Comparison of ENCODE assay signal across 8 mouse cellular contexts in genomic region chr5:135149820-135150178, GRCm38 (mm10). TPM values are rescaled to one million over a fixed set of nuclear protein-coding genes. Genes with fewer than 3 reads are reported as not detected.
DNase-seq lines count a peak whose midpoint lies in the region; ATAC-seq and TF ChIP-seq lines count a peak whose summit lies in the region.

No protein-coding gene starts in this region.

- H3K4me3 ChIP-seq in lung, embryonic 15.5 days, result peak overlapping the region; percentile 73
- peak overlapping the region; percentile 99 for H3K4me3 ChIP-seq in embryonic facial prominence, embryonic 15.5 days (replicated peaks)
- peak overlapping the region; percentile 92 for H3K4me3 ChIP-seq in intestine, postnatal 0 days (ENCODE audit: low read depth, low read length)
- H3K4me3 ChIP-seq in neural tube, embryonic 15.5 days (replicated peaks), result peak overlapping the region; percentile 83

- H3K36me3 ChIP-seq in lung, embryonic 15.5 days, result peaks cover 19% of the 10 kb centered on the region
- peaks cover 18% of the 10 kb centered on the region for H3K36me3 ChIP-seq in embryonic facial prominence, embryonic 15.5 days
- peaks cover 20% of the 10 kb centered on the region for H3K36me3 ChIP-seq in intestine, postnatal 0 days (ENCODE audit: control insufficient read depth, insufficient read depth)
- peaks cover 14% of the 10 kb centered on the region for H3K36me3 ChIP-seq in neural tube, embryonic 15.5 days

- no peaks in the 10 kb centered on the region for H3K9me3 ChIP-seq in lung, embryonic 15.5 days
- H3K9me3 ChIP-seq in embryonic facial prominence, embryonic 15.5 days (replicated peaks), result no peaks in the 10 kb centered on the region
- H3K9me3 ChIP-seq in intestine, postnatal 0 days (ENCODE audit: control insufficient read depth), result no peaks in the 10 kb centered on the region
- no peaks in the 10 kb centered on the region for H3K9me3 ChIP-seq in neural tube, embryonic 15.5 days (replicated peaks)

- H3K27ac ChIP-seq in lung, embryonic 15.5 days, result peak overlapping the region; percentile 97
- peak overlapping the region; percentile 97 for H3K27ac ChIP-seq in embryonic facial prominence, embryonic 15.5 days (replicated peaks)
- H3K27ac ChIP-seq in intestine, postnatal 0 days (ENCODE audit: low read depth, low read length), result peak overlapping the region; percentile 73
- H3K27ac ChIP-seq in neural tube, embryonic 15.5 days (replicated peaks), result peak overlapping the region; percentile 90

- intact Hi-C loops in left cerebral cortex, postnatal 10 days (cut with DNase I), result no loop called here

- WGBS in lung, embryonic 15.5 days, result 1% methylated on average over 23 of the region's 23 CpGs
- WGBS in embryonic facial prominence, embryonic 15.5 days, result under 1% methylated on average over 23 of the region's 23 CpGs
- WGBS in intestine, postnatal 0 days, result under 1% methylated on average over 23 of the region's 23 CpGs
- WGBS in neural tube, embryonic 15.5 days, result 1% methylated on average over 23 of the region's 23 CpGs

- DNase-seq in lung, adult 18-20 months, result no peak
- no peak for DNase-seq in urinary bladder, postnatal 36 days (ENCODE audit: low spot score in 2 of 2)
- no peak for DNase-seq in left cerebral cortex, postnatal 10 days (ENCODE audit: extremely low spot score in 1 of 2, low spot score in 2 of 2)
- DNase-seq in adrenal gland, adult 8-10 months, result no peak

- ATAC-seq in lung, embryonic 15.5 days (ENCODE audit: borderline replicate concordance, extremely low read depth, low FRiP score, low TSS enrichment), result no peak
- no peak; the same call in 1 of the 2 replicates for ATAC-seq in embryonic facial prominence, embryonic 15.5 days (ENCODE audit: insufficient number of reproducible peaks, low FRiP score, low TSS enrichment, low read depth)
- peak; percentile 23; the same call in 1 of the 2 replicates for ATAC-seq in intestine, postnatal 0 days
- ATAC-seq in neural tube, embryonic 15.5 days (ENCODE audit: low FRiP score), result no peak

- no peak for TF ChIP-seq CTCF in intestine, postnatal 0 days (IDR thresholded peaks at IDR 0.05; ENCODE audit: low read depth)

- peak overlapping the region; percentile 78 for H3K4me2 ChIP-seq in lung, embryonic 15.5 days
- H3K4me2 ChIP-seq in embryonic facial prominence, embryonic 15.5 days (replicated peaks), result peak overlapping the region; percentile 59
- H3K4me2 ChIP-seq in intestine, postnatal 0 days (replicated peaks; ENCODE audit: low read depth), result peak overlapping the region; percentile 83
- peak overlapping the region; percentile 89 for H3K4me2 ChIP-seq in neural tube, embryonic 15.5 days

- peaks cover 14% of the 10 kb centered on the region for H3K4me1 ChIP-seq in lung, embryonic 15.5 days
- H3K4me1 ChIP-seq in embryonic facial prominence, embryonic 15.5 days, result peaks cover 14% of the 10 kb centered on the region
- H3K4me1 ChIP-seq in intestine, postnatal 0 days (replicated peaks; ENCODE audit: control insufficient read depth, insufficient read depth, low read length), result no peaks in the 10 kb centered on the region; the same call in none of the 2 replicates
- peaks cover 16% of the 10 kb centered on the region for H3K4me1 ChIP-seq in neural tube, embryonic 15.5 days

- peak overlapping the region; percentile 83 for H3K9ac ChIP-seq in lung, embryonic 15.5 days
- peak overlapping the region; percentile 85 for H3K9ac ChIP-seq in embryonic facial prominence, embryonic 15.5 days
- peak overlapping the region; percentile 67 for H3K9ac ChIP-seq in intestine, postnatal 0 days (ENCODE audit: low read depth, low read length)
- H3K9ac ChIP-seq in neural tube, embryonic 15.5 days (replicated peaks), result peak overlapping the region; percentile 75

- H3K27me3 ChIP-seq in lung, embryonic 15.5 days, result no peaks in the 10 kb centered on the region
- no peaks in the 10 kb centered on the region for H3K27me3 ChIP-seq in embryonic facial prominence, embryonic 15.5 days
- no peaks in the 10 kb centered on the region for H3K27me3 ChIP-seq in intestine, postnatal 0 days (replicated peaks; ENCODE audit: control insufficient read depth, insufficient read depth, low read length)
- H3K27me3 ChIP-seq in neural tube, embryonic 15.5 days (replicated peaks), result no peaks in the 10 kb centered on the region

RNA-seq across cellular contexts. Expression of gene Tbl2, which starts 0.3 kb away (rescaled TPM):
- 21.4 and 21.7 TPM in 2 replicates for polyA plus RNA-seq in lung, embryonic 15.5 days (2015; fragmentation: Nextera tagmentation; extraction: Ambion mirVana)
- polyA plus RNA-seq in embryonic facial prominence, embryonic 15.5 days (2015; fragmentation: Nextera tagmentation; extraction: Ambion mirVana), result 25.9 and 28.3 TPM in 2 replicates
- polyA plus RNA-seq in intestine, postnatal 0 days (2015; fragmentation: Nextera tagmentation; extraction: Ambion mirVana), result 17.7 and 18.0 TPM in 2 replicates
- 15.8 and 17.5 TPM in 2 replicates for polyA plus RNA-seq in neural tube, embryonic 15.5 days (2015; fragmentation: Nextera tagmentation; extraction: Ambion mirVana)
- total RNA-seq in left cerebral cortex, postnatal 10 days (2021), result 10 to 100 TPM; 23.3 to 23.6 TPM
- 10 to 100 TPM; 21.2 to 30.4 (median 25.6) TPM for total RNA-seq in adrenal gland, adult 8-10 months (2022)

RNA-seq across cellular contexts. Expression of gene Bcl7b, which starts 18.3 kb away (rescaled TPM):
- 48.7 and 49.2 TPM in 2 replicates for polyA plus RNA-seq in lung, embryonic 15.5 days (2015; fragmentation: Nextera tagmentation; extraction: Ambion mirVana)
- polyA plus RNA-seq in embryonic facial prominence, embryonic 15.5 days (2015; fragmentation: Nextera tagmentation; extraction: Ambion mirVana), result 48.9 and 51.2 TPM in 2 replicates
- 65.1 and 65.7 TPM in 2 replicates for polyA plus RNA-seq in intestine, postnatal 0 days (2015; fragmentation: Nextera tagmentation; extraction: Ambion mirVana)
- 44.6 and 46.4 TPM in 2 replicates for polyA plus RNA-seq in neural tube, embryonic 15.5 days (2015; fragmentation: Nextera tagmentation; extraction: Ambion mirVana)
- 10 to 100 TPM; 29.4 to 33.0 TPM for total RNA-seq in left cerebral cortex, postnatal 10 days (2021)
- total RNA-seq in adrenal gland, adult 8-10 months (2022), result 10 to 100 TPM; 65.5 to 89.7 (median 78.2) TPM

RNA-seq across cellular contexts. Expression of gene Baz1b, which starts 37.3 kb away (rescaled TPM):
- polyA plus RNA-seq in lung, embryonic 15.5 days (2015; fragmentation: Nextera tagmentation; extraction: Ambion mirVana), result 47.5 and 47.9 TPM in 2 replicates
- 36.2 and 42.4 TPM in 2 replicates for polyA plus RNA-seq in embryonic facial prominence, embryonic 15.5 days (2015; fragmentation: Nextera tagmentation; extraction: Ambion mirVana)
- polyA plus RNA-seq in intestine, postnatal 0 days (2015; fragmentation: Nextera tagmentation; extraction: Ambion mirVana), result 11.0 and 12.0 TPM in 2 replicates
- 23.6 and 27.1 TPM in 2 replicates for polyA plus RNA-seq in neural tube, embryonic 15.5 days (2015; fragmentation: Nextera tagmentation; extraction: Ambion mirVana)
- 10 to 100 TPM; 44.6 to 45.7 TPM for total RNA-seq in left cerebral cortex, postnatal 10 days (2021)
- total RNA-seq in adrenal gland, adult 8-10 months (2022), result 100 to 1,000 TPM in 1 of 4 experiments, 10 to 100 TPM in 3; 71.4 to 118 (median 94.8) TPM
